In genomic region chr5:141240441-141240840, GRCm38 (mm10) we compare ENCODE assay signal across 8 mouse cellular contexts. TPM values are rescaled to one million over a fixed set of nuclear protein-coding genes. Genes with fewer than 3 reads are reported as not detected.
DNase-seq lines count a peak whose midpoint lies in the region; ATAC-seq lines count a peak whose summit lies in the region.

No protein-coding gene starts in this region.

- no peak overlapping the region for H3K27ac ChIP-seq in lung, embryonic 16.5 days (ENCODE audit: low read length)
- H3K27ac ChIP-seq in forebrain, embryonic 11.5 days (ENCODE audit: low read depth, low read length) = no peak overlapping the region

- peaks cover 44% of the 10 kb centered on the region for H3K27me3 ChIP-seq in lung, embryonic 16.5 days (ENCODE audit: control insufficient read depth, insufficient read depth, low read depth, low read length)
- peaks cover 32% of the 10 kb centered on the region for H3K27me3 ChIP-seq in forebrain, embryonic 11.5 days (ENCODE audit: control insufficient read depth, insufficient read depth, low read length)

- peak overlapping the region; percentile 66 for H3K4me3 ChIP-seq in lung, embryonic 16.5 days (ENCODE audit: low read length)
- H3K4me3 ChIP-seq in forebrain, embryonic 11.5 days (ENCODE audit: low read depth, low read length) = peak overlapping the region; percentile 67

- no peak; the same call in 1 of the 2 replicates for ATAC-seq in lung, embryonic 16.5 days (ENCODE audit: low read depth)
- ATAC-seq in forebrain, embryonic 11.5 days (replicated peaks; ENCODE audit: low FRiP score) = no peak

- no peak for DNase-seq in lung, postnatal 10 days
- peak; percentile 60 for DNase-seq in forebrain, embryonic 11.5 days (ENCODE audit: low spot score)
- DNase-seq in hindlimb bud, embryonic 11.5 days (ENCODE audit: extremely low spot score, low read depth, low spot score) = peak; percentile 42
- DNase-seq in neural tube, embryonic 10.5 days (ENCODE audit: extremely low spot score, low spot score) = peak; percentile 58
- DNase-seq in right cerebral cortex, postnatal 14 days = no peak
- no peak for DNase-seq in layer of hippocampus, adult 18-20 months (ENCODE audit: low spot score in 2 of 2)
- no peak for DNase-seq in kidney, adult 18-20 months

- no peaks in the 10 kb centered on the region for H3K36me3 ChIP-seq in lung, embryonic 16.5 days (ENCODE audit: control insufficient read depth, insufficient read depth, low read length)
- H3K36me3 ChIP-seq in forebrain, embryonic 11.5 days (ENCODE audit: control insufficient read depth, insufficient read depth, low read length) = no peaks in the 10 kb centered on the region

- peak overlapping the region; percentile 68 for H3K9ac ChIP-seq in lung, embryonic 16.5 days (ENCODE audit: low read length)
- H3K9ac ChIP-seq in forebrain, embryonic 11.5 days (ENCODE audit: low read length) = peak overlapping the region; percentile 55; the same call in 1 of the 2 replicates

- under 1% methylated on average over 10 of the region's 10 CpGs for WGBS in lung, embryonic 16.5 days
- under 1% methylated on average over 10 of the region's 10 CpGs for WGBS in forebrain, embryonic 11.5 days

- peaks cover 25% of the 10 kb centered on the region for H3K4me1 ChIP-seq in lung, embryonic 16.5 days (replicated peaks; ENCODE audit: control insufficient read depth, insufficient read depth, low read length)
- peaks cover 21% of the 10 kb centered on the region for H3K4me1 ChIP-seq in forebrain, embryonic 11.5 days (replicated peaks; ENCODE audit: control insufficient read depth, insufficient read depth, low read length)

- H3K4me2 ChIP-seq in lung, embryonic 16.5 days (ENCODE audit: low read depth, low read length) = peak overlapping the region; percentile 99
- peak overlapping the region; percentile 64 for H3K4me2 ChIP-seq in forebrain, embryonic 11.5 days (ENCODE audit: low read depth, low read length, severe bottlenecking)

- no peaks in the 10 kb centered on the region for H3K9me3 ChIP-seq in lung, embryonic 16.5 days (ENCODE audit: control insufficient read depth, low read length)
- no peaks in the 10 kb centered on the region for H3K9me3 ChIP-seq in forebrain, embryonic 11.5 days (ENCODE audit: control insufficient read depth, low read length)

RNA-seq across cellular contexts. Expression of gene Sdk1, which starts 0.8 kb away (rescaled TPM):
- polyA plus RNA-seq in lung, embryonic 16.5 days (2015; fragmentation: Nextera tagmentation; extraction: Ambion mirVana) = 0.59 and 0.77 TPM in 2 replicates
- 0.64 and 1.1 TPM in 2 replicates for polyA plus RNA-seq in forebrain, embryonic 11.5 days (2014; fragmentation: Nextera tagmentation; extraction: Ambion mirVana)
- total RNA-seq in layer of hippocampus, adult 18-20 months (2021) = 1 to 10 TPM; 5.4 to 5.7 TPM

Comparison
In these comparisons a context has a peak if more than half of its experiments do, and no peak if none do; other contexts are left out.
1. DNase-seq: peak in forebrain, embryonic 11.5 days (single experiment), hindlimb bud, embryonic 11.5 days (single experiment) and neural tube, embryonic 10.5 days (single experiment); none in lung, postnatal 10 days (single experiment), right cerebral cortex, postnatal 14 days (single experiment), layer of hippocampus, adult 18-20 months (0 of 2) and kidney, adult 18-20 months (single experiment).